Mouse (Mus musculus) left cerebral cortex, adult 8-10 months (tissue): ENCODE measurements at regions not wholly inside any gene's neighbourhood (a gene's known extent, or its start where the extent isn't known, plus 50 kb on each side); places are given as distances from the start of the nearest gene placed in this dataset.

Experiments used
- DNase-seq, 2 experiments: peaks; one replicate each; pipeline ENCODE4 v3.0.0; 2022; ENCODE audit warnings: low spot score in 2 of 2

DNA sequence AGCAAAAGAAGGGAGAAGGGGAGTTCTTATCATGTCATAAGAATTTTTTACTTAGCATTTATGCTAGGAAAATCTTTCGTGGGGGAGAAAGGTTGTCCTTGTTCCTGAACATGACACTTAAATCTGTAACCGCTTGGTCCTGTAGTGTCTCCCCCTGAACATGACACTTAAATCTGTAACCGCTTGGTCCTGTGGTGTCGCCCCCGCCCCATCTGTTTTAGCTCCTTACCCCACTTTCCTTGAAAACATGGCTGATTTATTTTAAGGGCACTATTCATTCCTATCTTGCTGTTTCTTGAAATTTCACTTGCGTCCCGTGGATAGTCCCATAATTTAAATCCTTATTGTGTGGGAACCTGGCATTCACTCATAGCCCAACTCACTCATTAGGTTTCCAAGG lies 82.2 kb downstream of the Rap2a start:
- no peak for DNase-seq

DNA sequence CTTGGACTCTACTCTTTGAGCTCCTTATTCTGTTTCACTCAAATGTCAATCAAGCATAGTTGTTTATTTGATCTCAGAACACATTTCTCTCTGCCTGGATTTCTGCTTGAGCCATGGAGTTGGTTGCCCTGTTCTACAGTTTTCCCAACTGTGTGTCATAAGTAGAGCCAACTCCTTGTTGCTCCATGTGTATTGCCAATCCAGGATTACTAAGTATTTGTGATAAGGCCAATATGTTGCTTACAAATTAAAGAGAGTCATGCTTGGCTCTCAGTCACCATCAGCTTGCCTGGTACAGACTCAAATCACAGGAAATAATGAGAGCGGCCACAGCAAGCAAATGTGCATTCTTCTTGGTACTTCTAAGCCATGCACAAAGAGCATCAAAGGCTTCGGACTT lies 82.7 kb downstream of the Rap2a start:
- DNase-seq, result no peak

DNA sequence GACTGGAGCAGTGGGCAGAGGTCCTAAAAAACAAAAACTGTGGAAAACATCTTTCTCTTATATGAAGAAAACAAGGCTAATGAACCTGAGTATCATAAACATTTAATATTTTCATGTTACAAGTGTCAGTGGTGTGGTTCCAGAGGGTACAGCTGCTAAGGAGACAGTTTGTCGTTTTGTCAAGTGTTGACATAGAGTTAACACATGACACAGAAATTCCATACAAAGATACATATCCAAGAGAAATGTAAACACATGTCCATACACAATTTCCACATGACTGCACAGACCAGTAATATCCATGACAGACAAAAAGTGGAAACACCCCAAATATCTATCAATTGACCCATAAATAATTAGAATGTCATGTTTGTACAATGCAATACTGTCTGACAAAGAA lies 88.7 kb downstream of the Rap2a start:
- no peak for DNase-seq

DNA sequence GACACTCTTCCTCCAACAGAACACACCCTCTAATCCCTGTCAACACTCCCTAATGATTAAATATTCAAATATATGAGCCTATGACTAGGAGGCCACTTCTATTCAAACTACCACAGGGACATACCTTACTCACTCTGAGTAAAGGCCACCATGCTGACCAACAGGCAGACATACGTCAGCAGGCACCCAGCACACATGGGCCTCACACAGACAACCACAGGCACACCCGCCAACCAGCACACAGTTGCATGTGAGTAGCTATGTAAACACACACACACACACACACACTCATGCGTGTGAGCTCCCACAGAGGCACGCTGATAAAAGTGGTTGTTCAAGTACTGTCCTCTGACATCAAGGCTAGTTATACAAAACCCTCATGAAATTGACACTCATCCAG lies 89.8 kb downstream of the Rap2a start:
- DNase-seq, result no peak

DNA sequence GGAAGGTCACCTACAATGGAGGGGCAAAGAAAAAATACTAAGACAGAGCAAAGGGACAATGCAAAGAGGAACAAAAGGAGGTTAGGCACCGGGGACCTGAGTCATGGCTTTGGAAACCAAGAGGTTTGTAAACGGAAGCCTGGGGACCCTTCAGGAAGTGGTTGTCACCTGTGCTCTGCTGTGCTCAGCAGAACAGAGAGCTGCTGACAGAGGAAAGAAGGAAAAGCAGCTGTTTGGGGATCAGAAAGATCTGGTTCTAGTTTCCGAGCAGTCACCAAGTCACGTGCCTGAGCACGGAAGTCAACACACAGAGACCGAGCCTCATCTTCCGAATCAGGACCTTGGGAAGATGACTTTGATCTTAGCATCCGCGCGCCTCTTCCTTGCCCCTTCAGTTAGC lies 94.0 kb downstream of the Rap2a start:
- no peak for DNase-seq

DNA sequence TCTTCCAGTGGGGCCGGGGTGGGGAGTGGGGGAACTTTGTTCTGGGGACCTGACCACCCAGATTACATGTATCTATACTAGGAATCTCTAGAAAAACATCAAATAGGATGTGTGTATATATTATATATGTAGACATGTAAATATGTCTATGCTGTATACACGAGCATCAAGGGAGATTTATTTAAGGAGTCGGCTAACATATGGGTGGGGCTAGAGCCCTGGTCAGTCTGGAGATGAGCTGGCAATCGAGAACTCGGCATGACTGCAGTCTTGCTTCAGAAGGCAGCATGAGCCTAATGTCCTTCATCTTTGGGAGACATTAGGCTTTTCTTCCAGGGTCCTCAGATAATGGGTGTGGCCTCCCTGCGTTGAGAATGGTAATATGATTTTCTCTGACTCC lies 97.0 kb downstream of the Rap2a start:
- DNase-seq, result no peak

DNA sequence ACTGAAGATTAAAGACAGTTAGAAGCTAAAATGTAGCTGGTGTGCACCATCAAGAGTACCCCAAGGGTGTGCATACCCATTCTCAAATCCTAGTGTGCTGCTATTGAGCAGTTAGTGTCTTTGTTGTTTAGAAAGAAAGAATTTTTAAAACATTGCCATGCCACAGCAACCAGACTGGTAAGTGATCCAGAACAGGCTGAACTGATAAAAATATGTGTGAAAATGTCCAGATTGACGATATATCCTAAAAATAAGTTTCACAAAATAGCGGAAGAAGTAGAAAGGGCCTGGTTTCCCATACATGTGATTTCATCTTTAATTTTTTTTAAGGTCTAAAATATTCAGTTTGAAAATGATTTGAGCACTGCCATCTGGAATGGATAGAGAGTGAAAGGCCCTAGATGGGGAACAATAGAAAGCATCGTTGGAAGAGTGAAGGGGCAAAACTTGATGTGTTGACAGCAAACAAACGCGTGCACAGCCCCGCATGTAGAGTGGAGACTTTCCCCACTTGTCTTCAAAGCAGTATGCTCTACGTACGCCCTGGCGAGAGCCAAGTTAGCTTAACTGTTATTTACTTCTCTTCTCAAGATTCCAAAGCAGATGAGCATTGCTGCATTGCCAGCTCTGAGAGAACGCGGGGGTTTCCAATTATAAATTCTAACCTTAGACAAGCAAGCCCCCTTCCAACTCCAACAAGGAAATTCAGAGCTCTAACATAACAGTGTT lies 100.3 kb downstream of the Rap2a start:
- peak in 1 of 2 experiments; percentile 42 for DNase-seq

DNA sequence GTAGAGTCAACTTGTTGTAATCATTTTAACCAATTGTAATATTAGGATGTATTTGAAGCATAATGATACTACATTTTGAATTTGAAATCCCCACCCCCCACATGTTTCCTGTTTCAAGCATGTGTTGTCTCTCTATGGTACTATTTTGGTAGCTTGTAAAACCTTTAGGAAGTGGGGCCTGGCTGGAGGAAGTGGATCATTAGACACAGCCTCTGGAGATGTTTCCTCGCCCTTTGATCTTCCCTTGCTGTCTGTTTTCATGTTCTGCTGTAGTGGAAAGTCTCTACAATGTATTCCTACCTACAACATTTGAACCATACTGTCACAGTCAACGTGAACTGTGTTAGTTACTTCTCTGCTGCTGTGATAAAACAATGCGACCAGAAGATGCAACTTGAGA lies 105.6 kb downstream of the Rap2a start:
- DNase-seq, result no peak

DNA sequence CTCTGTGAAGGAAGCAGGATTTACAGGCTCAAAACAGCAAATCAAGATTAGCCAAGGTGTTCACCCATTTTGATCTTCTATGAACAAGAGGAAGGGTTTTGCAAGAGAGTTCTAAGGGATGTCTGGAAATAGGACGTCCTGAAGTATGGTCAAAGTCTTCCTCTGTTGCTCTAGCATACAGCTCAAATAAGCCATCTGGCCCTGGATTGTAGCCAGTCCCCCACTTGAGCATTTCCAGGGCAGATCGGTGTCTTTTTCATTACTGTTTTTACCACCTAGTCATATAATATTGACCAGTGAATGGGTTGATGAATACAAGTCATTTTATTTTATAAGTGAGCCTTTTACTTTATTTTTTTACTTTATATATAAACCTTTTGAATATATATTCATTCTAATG lies 113.9 kb downstream of the Rap2a start:
- no peak for DNase-seq

DNA sequence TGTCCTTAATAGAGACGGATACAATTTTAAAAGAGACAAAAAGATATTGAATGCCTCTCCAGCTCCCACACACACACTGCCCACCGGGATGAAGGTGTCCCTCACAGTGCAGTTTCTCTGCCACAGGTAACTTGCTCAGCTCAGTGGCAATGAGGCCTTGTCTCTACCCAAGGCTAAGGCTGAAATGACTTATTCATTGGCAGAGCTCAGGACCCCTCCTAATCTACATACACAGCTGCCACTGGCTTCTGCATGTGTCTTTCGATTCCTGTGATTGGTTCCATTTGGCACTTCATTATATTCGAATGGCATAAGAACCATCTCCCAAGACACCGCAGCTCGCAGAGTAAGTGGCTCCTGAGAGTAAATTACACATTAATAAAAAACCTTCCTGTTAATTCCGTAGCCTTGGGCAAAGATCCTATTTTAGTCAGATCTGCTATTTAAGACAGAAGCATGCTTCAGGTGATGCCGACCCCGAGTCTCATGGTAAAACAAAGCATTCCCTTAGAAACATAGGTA lies 122.2 kb downstream of the Rap2a start:
- no peak for DNase-seq

DNA sequence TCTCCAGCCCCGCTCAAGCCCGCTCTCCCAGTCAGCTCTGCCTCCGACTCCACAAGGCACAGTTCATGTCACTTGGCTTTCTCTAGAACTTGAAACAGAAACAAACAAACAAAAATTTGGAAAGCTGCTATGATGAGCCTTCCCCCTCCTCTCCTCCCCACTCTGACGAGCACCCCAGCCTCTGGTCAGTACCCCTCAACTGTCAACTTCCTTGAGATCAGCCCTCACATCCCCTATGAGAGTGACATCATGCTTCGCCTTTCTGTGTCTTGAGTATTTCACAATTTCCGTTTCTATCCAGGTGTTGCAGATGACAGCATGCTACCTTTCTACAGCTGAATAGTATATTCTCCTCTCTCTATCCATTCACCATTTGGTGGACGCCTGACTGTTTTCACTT lies 123.3 kb downstream of the Rap2a start:
- no peak for DNase-seq

DNA sequence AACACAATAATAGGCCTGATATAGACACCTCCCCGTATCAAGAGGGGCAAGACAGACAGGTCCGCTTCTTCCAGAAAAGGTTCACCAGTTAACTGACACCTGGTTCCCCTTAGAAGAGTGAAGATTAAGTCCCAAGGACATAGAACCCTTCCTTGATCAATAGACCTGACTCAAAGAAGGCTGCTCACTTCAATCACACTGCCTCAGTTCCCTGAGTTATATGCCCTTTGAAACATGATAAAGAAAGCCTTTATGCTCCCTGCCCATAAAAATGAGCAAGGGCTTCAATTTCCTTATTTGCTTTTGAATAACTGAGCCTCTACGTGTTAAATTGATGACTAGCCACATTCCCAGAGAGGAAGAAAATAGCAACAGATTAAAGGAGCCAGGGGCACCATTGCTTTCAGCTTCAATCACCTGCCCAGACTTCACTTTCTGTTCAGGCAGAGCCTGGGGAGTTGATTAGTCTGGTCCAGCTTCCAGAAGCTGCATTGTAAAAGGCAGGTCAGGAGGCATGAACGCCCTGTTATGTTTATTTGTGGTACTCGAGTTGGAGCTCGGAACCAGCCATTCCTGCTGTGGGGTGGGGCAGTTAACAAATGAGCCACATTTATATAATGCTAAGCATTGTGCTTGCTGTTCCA lies 125.7 kb downstream of the Rap2a start:
- no peak for DNase-seq

DNA sequence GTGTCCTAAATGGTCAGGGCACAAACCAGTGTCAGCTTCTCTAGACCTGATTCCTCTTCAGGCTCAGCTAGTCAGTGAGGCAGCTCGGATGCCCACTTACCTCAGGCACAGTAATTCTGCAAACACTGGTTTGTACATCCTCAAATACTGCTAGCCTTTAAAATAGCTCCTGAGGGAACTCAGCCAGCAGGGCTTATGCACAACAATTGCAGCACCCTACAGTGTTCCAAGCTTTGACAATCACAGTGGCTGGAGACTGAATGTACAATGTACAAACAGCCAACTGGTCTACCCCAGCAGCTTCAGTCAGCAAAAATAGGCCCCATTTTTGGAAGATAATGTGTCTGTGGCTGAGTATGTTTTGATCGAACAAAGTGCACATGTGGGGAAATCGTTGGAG lies 129.6 kb downstream of the Rap2a start:
- peak in 1 of 2 experiments; percentile 9 for DNase-seq

DNA sequence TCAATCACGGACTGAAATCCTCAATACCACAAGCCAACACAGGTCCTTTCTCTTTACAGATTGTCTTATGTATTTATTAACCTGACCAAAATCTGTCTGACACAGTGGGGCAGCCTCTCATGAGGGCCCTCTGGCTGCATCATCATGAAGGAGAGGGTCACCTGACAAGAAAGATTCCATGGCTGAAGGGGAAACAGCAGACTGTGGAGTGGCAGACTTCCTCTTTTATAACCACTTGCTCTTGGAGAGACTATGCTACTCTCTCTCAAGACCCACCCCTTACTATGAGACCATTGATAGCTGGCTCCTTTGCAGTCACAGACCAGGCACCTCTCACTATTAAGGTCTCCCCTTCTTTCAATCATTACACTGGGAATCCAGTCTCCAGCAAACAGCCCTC lies 133.1 kb downstream of the Rap2a start:
- DNase-seq, result no peak

DNA sequence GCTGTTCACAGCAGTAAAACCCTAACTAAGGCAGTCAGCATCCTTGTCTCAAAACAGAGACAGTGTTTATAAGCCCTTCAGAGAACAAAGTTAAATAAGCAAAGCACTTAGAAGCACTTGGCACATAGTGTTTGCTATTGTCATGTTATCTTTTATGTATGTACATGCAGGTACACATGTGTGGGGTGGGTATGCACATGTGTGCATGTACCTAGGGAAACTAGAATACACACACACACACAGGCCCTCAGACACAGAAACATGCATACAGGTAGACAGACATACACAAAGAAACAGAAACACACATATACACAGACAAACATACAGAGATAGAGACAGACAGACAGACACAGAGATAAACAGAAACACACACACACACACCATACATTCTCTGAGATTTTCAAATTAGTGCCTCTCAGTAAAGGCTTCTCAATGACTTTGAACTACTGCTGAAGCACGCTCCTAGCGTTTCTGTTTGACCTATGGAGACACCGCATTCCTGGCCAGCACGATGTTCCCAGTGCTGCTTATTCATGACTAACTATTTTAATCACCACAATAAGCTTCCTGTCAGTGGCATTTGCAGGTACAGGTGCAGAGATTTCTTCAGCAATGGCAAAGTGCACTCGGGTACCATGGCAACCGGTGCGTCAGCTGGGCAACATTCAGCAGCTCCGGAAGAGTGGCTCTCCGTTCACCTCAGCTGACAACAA lies 148.1 kb downstream of the Rap2a start:
- DNase-seq, result peak in 1 of 2 experiments; percentile 52

DNA sequence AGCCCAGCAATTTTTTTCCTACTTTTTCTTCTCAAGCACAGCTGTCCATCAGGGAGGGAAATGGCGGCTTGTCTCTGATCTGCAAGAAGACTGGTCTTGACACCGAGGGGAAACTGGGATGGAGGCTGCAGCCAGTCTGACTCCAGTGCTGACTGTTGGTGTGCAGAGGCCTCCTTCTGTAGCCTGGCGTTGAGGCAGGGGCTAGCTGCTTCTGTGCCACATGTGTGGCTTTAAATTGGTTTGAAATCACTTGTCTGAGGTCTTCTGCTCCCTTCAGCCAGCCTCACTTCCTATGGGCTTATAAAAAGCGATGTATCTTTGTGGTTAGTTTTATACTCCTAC lies 148.7 kb downstream of the Rap2a start:
- DNase-seq, result no peak

DNA sequence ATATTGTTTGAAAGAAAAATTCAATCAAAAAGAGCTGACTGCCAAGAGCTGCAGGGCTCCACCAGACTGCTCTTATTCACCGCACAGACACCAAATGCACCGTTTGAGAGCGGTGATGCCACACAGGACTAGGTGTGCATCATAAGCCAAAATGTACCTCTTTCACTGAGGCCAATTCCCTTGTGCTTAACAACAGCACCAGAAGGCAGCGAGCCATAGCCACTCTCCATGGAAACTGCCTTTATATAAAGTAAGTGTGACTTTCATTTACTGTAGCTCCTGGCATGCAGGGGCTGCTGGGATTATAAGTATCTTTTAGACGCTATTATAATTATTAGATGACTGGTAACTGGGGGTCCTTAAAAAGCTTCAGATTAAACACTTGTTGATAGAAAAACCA lies 154.5 kb downstream of the Rap2a start:
- DNase-seq, result peak in 1 of 2 experiments; percentile 16

DNA sequence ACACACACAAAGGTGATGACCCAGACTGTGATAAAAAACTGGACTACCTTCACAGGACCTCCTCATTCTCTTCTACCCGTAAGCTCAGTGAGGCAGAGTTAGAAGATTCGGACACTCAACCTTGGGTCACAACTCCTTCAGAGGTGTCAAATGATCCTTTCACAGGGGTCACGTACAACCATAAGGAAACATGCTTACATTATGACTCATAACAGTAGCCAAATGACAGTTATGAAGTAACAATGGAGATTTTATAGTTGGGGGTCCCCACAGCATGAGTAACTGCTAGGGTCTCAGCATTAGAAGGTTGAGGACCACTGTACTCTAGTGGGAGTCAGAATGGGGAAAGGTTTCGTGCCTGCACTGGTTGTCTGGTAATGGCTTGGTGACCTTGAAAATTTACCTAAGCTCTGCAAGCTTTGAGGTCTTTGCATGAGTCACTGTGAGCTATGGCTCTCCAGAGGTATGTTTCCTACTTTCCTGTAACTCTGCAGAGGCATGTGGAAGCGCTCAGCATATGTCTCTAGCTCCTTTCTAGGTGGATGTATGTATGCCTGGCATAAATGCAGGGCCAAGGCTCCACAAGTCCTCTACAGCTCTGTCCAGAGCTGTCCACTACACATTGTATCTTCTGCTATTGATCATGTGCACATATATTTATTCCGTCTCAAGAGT lies 158.6 kb downstream of the Rap2a start:
- no peak for DNase-seq

DNA sequence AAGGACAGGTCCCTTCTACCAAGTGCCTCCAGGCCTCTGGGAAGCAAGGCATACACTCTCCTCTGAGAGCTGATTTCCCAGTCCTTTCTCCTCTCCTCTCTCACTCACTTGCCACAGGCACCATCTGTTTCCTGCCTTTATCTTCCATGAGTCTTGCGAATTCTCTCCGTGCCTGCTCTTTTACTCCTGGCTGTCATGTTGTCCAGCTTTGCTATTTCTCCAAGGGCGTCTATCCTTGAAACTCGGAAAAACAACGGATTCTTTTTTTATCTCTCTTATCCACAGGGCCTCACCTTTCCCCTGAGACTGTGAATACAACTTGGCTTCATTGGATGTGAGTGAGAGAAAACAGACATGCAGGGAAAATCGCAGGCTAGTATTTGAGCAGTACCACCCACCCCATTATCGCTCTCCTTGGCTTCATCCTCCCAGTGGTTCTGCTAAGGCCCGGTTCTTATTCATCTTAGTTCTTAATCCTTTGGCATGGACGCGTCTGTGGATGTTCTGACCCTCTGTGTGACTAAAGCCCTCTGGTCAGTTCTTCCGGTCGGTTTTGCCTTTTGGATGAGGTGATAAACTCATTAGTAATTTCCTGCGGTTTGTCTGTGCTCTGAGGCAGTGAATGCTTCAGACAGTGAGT lies 159.4 kb downstream of the Rap2a start:
- DNase-seq, result no peak

DNA sequence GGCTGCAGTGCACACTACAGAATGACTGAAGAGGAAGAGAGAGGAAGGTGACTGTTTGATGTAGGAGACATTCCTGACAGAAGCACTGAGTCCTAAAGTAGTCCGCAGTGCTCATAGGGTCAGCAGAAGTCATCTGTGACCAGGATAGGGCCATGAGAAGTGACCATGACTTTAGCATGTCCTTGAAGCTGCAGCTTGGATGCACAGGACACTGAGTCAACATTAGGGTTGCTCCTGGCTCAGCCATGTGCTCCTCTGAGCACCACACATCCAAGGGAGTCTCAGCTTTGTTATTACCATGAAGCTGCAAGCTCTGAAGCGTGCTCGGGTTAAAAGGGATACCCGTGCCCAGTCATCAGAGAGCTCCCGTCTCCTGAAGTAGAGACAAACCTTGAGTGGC lies 164.3 kb downstream of the Rap2a start:
- no peak for DNase-seq

DNA sequence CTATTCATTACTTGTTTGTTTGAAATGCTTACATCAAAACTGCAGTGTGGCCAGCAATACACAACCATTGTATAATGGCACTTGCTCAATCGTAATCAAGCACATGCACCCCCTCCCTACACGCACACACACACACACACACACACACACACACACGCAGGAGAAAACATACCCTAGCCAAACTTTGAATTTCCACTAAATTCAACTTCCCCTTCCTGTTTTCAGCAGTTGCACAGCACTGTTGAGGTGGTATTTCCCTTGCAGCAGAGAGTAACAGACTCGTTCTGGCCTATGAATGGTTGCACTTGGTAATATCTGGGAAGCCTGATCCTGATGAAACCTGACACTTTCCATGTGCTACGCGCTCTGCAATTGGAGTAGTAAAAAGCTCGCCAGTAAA lies 173.8 kb downstream of the Rap2a start:
- DNase-seq, result no peak
